Mouse (Mus musculus): ENCODE results near the gene Qrich2. TPM values are rescaled to one million over a fixed set of nuclear protein-coding genes. Genes with fewer than 3 reads are reported as not detected.
A peak's percentile ranks its signal among the peaks of the same experiment; 100 is the strongest.

The Qrich2 gene
- polyA plus RNA-seq, 1 experiment: 0.06 TPM

DNA sequence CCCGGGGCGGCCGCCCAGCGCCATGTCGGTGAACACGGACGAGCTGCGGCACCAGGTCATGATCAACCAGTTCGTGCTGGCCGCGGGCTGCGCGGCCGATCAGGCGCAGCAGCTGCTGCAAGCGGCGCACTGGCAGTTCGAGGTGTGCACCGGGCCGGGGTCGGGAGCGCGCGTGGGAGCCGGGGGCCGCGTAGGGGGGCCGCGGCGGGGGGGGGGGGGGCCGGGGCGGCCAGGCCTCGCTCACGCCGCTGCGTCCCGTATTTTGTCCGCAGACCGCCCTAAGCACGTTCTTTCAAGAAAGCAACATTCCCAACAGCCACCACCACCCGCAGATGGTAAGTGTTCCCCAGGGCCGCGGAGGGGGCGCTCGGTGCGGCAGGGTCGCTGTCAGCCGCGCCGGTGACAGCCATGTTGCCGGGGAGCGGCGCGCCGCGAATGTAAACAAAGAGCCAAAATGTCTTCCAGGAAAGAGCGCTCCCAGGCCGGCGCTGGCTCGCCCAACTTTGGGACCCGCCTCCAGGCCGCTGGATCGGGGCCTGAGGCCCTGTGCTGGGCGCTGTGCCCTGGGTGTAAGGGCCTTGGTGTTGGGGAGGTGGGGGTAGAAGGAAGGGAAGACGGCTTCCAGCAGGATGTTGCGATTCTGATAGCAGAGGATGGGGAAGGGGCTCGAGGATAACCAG, 31.6 kb downstream of the Qrich2 start:
- H3K4me3 ChIP-seq (ENCODE audit: insufficient read depth, low read length): peak overlapping the region; percentile 78
- H3K4me1 ChIP-seq (ENCODE audit: control insufficient read depth, insufficient read depth, low read length): peaks cover 5% of the 10 kb centered on the region
- peak overlapping the region; percentile 90 for H3K27ac ChIP-seq (ENCODE audit: insufficient read depth, low read length)
- TF ChIP-seq POLR2A (IDR thresholded peaks at IDR 0.05; ENCODE audit: extremely low read depth, insufficient read depth, low read length) (no peak), CTCF (IDR thresholded peaks at IDR 0.05; ENCODE audit: extremely low read depth, insufficient read depth, low read length) (no peak)

DNA sequence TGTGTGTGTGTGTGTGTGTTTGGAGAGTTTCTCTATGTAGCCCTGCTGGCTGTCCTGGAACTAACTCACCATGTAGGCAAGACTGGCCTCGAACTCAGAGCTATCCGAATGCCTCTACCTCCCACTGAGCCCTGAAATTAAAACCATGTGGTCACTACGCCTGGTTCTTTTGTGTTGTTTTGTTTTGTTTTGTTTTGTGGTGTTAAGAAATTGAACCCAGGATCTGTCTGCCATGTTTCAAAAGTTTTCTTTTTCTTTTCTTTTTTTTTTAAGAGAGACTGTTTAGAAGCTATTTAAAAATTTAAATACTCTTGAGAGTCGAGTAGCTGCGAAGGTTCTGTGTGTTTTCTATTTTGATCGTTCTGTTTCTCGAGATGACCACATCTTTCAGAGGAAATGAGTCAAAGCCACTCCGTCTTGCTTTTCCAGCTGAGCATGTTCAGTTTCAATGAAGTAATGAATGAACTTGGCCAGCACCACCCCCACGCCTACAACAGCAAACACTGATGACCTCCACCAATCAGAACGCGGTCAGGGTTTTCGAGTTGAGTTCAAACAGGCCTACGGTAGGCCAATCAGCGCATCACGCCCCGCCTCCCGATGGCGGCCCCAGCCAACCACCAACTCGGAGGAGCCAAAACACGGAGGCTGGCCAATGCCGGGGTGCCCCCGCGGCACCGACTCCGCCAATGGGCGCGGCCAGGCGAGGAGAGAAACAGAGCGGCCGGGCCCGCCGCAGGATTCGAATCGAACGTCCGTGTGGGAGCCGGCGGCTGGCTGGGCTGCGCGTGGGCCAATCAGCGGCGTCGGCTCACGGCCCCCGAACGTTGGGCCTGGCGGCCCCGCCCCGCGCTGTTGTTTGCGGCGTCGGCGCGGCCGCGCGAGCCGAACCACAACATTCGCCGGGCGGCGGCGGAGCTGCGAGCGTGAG, 32.4 kb downstream of the Qrich2 start, which contains the start of gene Ubald2:
TSS of gene Ubald2 (plus strand) at position 739 of the 931 bp plus-strand sequence.
- Histone ChIP-seq H3K27ac (ENCODE audit: insufficient read depth, low read length) (peak within 1 kb of the TSS; percentile 90), H3K4me3 (ENCODE audit: insufficient read depth, low read length) (peak within 1 kb of the TSS; percentile 78), H3K4me1 (ENCODE audit: control insufficient read depth, insufficient read depth, low read length) (peaks cover 5% of the 10 kb centered on the region)
- TF ChIP-seq POLR2A (IDR thresholded peaks at IDR 0.05; ENCODE audit: extremely low read depth, insufficient read depth, low read length): 0 out of 2 replicates have a peak, but pooled peaks have one; percentile 35
- TF ChIP-seq CTCF (IDR thresholded peaks at IDR 0.05; ENCODE audit: extremely low read depth, insufficient read depth, low read length): no peak

DNA sequence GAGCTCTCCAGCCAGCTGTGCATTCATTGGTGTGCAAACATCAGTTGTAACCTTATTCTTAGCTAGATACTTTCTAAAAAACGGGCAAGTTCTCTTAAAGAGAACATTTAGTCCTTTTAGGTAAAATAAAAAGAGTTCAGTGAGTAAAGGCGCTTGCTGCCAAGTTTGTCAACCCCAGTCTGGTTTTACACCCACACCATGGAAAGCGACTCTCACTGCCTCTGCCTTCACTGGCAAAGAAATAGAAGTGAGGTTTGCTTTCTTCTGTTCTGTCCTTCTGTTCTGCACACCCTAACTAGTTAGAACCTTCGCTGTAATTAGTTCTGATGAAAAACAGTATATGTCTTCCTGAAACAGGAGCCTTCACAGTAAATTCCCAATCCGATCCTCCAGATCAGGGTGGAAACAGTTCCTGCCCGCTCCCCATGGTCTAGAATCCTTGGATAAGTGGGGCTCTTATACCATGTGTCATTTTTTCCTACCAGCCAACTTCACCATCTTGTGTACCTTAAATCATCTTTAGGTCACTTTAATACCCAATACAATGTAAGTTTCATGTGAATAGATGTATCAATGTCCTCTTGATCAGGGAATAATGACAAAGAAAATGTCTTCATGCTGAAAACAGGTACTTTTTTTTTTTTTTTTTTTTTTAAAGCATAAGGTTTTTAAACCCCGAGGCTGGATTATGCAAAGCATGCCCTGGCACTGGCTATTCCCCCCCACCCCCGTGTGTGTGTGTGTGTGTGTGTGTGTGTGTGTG, 33.3 kb downstream of the Qrich2 start:
- no peak overlapping the region for H3K27ac ChIP-seq (ENCODE audit: insufficient read depth, low read length)
- H3K4me3 ChIP-seq (ENCODE audit: insufficient read depth, low read length): no peak overlapping the region
- H3K4me1 ChIP-seq (ENCODE audit: control insufficient read depth, insufficient read depth, low read length): peaks cover 5% of the 10 kb centered on the region
- TF ChIP-seq POLR2A (IDR thresholded peaks at IDR 0.05; ENCODE audit: extremely low read depth, insufficient read depth, low read length): no peak
- TF ChIP-seq CTCF (IDR thresholded peaks at IDR 0.05; ENCODE audit: extremely low read depth, insufficient read depth, low read length): no peak

DNA sequence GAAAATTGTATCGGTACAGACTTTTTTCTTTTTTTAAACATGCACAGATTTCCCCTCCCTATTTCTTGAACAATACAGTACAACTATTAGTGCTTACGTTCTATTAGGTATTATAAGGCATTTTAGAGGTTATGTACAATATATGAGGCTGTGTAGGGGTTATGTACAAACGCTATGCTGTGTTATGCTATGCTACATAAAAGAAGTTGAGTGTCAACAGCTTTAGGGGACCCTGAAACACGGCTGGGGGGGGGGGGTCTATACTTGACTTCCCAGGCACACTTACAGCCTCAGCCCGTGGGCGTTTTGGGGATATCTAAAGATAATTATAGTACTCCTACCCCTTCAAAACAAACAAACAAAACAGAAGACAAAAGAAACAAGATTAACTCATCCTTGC, 33.9 kb downstream of the Qrich2 start:
- TF ChIP-seq POLR2A (IDR thresholded peaks at IDR 0.05; ENCODE audit: extremely low read depth, insufficient read depth, low read length) (no peak), CTCF (IDR thresholded peaks at IDR 0.05; ENCODE audit: extremely low read depth, insufficient read depth, low read length) (no peak)
- no peak overlapping the region for H3K4me3 ChIP-seq (ENCODE audit: insufficient read depth, low read length)
- peaks cover 4% of the 10 kb centered on the region for H3K4me1 ChIP-seq (ENCODE audit: control insufficient read depth, insufficient read depth, low read length)
- H3K27ac ChIP-seq (ENCODE audit: insufficient read depth, low read length): no peak overlapping the region

DNA sequence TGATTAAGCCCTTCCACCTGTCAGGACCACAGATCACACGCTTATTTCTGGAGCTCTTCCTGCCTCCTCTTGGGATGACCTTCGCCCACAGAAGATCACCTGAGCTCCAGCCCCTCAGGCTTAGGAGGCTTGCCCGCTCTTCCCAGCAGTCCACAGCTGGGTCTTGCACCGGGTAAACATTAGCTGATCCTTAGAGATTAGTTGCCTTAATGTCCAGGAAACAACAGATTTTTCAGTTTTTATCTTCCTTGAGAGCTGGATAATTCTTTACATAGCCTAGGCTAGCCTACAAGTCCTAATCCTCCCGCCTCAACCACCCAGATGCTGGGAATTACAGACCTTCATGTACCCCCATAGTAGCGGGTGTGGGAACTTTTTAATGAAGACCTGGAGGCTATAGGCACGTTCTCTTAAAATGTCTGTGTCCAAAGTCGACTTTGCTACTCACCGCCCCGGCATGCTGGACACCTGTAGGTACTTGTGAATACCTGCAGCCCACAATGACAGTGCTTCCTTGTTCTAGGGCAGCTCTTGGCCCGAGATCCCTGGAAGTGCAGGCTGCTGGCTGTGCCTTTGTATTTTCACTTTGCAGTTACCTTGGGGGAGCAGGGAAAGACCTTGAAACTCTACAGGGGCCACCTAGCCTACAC, 34.5 kb downstream of the Qrich2 start:
- Histone ChIP-seq H3K4me3 (ENCODE audit: insufficient read depth, low read length) (no peak overlapping the region), H3K4me1 (ENCODE audit: control insufficient read depth, insufficient read depth, low read length) (peaks cover 3% of the 10 kb centered on the region), H3K27ac (ENCODE audit: insufficient read depth, low read length) (no peak overlapping the region)
- TF ChIP-seq POLR2A (IDR thresholded peaks at IDR 0.05; ENCODE audit: extremely low read depth, insufficient read depth, low read length) (no peak), CTCF (IDR thresholded peaks at IDR 0.05; ENCODE audit: extremely low read depth, insufficient read depth, low read length) (no peak)

DNA sequence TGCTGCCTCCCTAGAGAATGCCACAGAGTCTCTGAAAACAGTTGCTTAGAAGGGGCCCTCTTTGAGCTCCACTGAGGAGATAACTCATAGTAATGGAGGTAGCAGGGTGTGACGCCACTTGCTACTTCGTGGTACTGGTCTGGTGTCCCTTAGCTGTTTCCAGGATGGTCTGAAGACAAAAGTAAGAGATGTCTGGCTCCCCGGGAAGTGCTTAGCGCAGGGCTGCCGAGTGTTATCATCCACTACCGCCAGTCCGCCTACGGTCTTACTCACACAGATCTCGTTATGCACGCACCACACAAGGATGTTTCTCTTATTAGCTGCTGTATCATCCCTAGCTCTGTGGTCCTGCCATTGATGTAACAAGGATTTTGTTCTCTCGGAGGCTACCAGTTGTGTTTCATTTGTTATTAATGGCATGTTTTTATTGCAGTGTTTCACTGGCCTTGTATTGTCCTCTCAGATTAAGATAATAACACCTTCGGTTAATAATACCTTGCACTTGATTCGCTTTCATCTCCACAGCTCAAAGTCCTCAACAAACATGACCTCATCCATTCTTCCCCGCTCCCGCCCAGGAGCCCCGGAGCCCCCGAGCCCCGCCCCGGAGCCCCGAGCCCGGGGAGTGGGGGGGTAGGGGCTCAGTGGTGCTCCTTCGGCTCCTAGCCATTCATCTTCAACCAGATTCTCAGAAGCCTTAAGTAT, 35.2 kb downstream of the Qrich2 start:
- TF ChIP-seq CTCF (IDR thresholded peaks at IDR 0.05; ENCODE audit: extremely low read depth, insufficient read depth, low read length) (no peak), POLR2A (IDR thresholded peaks at IDR 0.05; ENCODE audit: extremely low read depth, insufficient read depth, low read length) (no peak)
- Histone ChIP-seq H3K4me3 (ENCODE audit: insufficient read depth, low read length) (no peak overlapping the region), H3K4me1 (ENCODE audit: control insufficient read depth, insufficient read depth, low read length) (peaks cover 3% of the 10 kb centered on the region), H3K27ac (ENCODE audit: insufficient read depth, low read length) (no peak overlapping the region)

DNA sequence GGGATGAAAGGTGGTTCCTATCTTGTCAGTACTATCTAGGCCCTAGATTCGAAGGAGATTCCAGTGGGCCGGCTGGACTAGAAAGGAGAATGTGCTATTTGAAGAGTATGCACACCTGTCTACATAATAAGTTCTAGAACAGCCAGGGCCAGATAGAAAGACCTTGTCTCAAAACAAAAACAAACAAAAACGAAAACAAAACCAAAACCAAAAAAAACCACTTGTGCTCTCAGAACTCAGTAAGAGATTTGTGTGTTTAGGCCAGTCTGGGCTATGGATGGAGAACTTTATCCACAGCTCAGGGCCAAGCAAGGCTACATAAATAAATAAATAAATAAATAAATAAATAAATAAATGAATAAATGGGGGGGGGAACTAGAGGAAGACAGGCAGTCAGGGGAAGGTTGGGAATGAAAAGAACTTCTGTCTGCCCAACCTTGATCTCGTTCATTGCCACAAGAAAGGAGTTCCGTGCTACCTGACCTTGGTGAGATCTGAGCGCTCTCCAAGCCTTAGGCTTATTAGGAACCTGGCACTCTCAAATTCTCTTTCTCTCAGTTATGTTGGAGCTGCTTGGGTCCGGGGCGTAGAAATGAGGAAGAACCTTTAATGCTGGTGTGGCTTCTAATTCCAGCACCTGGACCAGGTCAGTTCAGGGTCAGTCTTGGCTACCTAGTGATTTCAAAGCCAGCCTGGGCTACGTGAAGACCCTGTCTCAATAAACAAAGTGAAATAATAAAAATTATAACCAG, 36.0 kb downstream of the Qrich2 start:
- Histone ChIP-seq H3K4me1 (ENCODE audit: control insufficient read depth, insufficient read depth, low read length) (peaks cover 2% of the 10 kb centered on the region), H3K27ac (ENCODE audit: insufficient read depth, low read length) (no peak overlapping the region), H3K4me3 (ENCODE audit: insufficient read depth, low read length) (no peak overlapping the region)
- TF ChIP-seq POLR2A (IDR thresholded peaks at IDR 0.05; ENCODE audit: extremely low read depth, insufficient read depth, low read length) (no peak), CTCF (IDR thresholded peaks at IDR 0.05; ENCODE audit: extremely low read depth, insufficient read depth, low read length) (no peak)

All from cortical plate, adult 2 months (tissue).